Mouse (Mus musculus) liver, postnatal 0 days (tissue): ENCODE results near the gene Adgb.

Source experiments
- CTCF ChIP-seq: sonication (generic); IDR thresholded peaks from 2 replicates; pipeline ENCODE4 v1.5.1; 2016; ENCODE audit warnings: antibody characterized with exemption, low read depth
- EP300 ChIP-seq: IDR thresholded peaks from 2 replicates; pipeline ENCODE4 v1.6.1; 2016; ENCODE audit warnings: antibody characterized with exemption, low read depth, mild to moderate bottlenecking

- TF ChIP-seq EP300 (no peak), CTCF (no peak)
Observed at GRCm38 (mm10) chr10:10314521-10314920, 157.6 kb downstream of the Adgb start.
